Mouse (Mus musculus): ENCODE data around the gene Gm10181. TPM values are rescaled to one million over a fixed set of nuclear protein-coding genes. Genes with fewer than 3 reads are reported as not detected.
"Not testable (repeated sequence)": the region's sequence is repeated elsewhere in the genome, so short reads cannot be mapped to it uniquely, and the experiment has no call there.

Gm10181 gene
- polyA plus RNA-seq, 1 experiment = not detected

GRCm38 (mm10) chr9:25104638-25105037 is 15.4 kb downstream of the Gm10181 start:
- Histone ChIP-seq H3K27ac (ENCODE audit: insufficient read depth, low read length) (no peak overlapping the region), H3K36me3 (ENCODE audit: control insufficient read depth, insufficient read depth, low read length) (peaks cover 25% of the 10 kb centered on the region), H3K4me1 (ENCODE audit: control insufficient read depth, insufficient read depth, insufficient read length) (no peaks in the 10 kb centered on the region), H3K27me3 (ENCODE audit: control insufficient read depth, insufficient read depth, low read length) (no peaks in the 10 kb centered on the region), H3K4me3 (ENCODE audit: extremely low read depth, insufficient read depth, insufficient read length) (no peak overlapping the region)
- peak in 1 of 2 experiments; percentile 10 for DNase-seq (ENCODE audit: low read depth in 1 of 2, low spot score in 2 of 2)
- TF ChIP-seq POLR2A (IDR thresholded peaks at IDR 0.05; ENCODE audit: low read depth, low read length) (no peak), CTCF (IDR thresholded peaks at IDR 0.05; ENCODE audit: extremely low read depth, insufficient read depth, insufficient read length, insufficient replicate concordance) (peak; percentile 41; the same call in 1 of the 2 replicates)

- not testable (repeated sequence) for H3K4me1 ChIP-seq (ENCODE audit: control insufficient read depth, insufficient read depth, insufficient read length); H3K27me3 ChIP-seq (ENCODE audit: control insufficient read depth, insufficient read depth, low read length); DNase-seq (ENCODE audit: low read depth in 1 of 2, low spot score in 2 of 2); H3K36me3 ChIP-seq (ENCODE audit: control insufficient read depth, insufficient read depth, low read length); H3K4me3 ChIP-seq (ENCODE audit: extremely low read depth, insufficient read depth, insufficient read length); H3K27ac ChIP-seq (ENCODE audit: insufficient read depth, low read length)
- WGBS = 93% methylated on average over 1 of the region's 1 CpGs
Measured at GRCm38 (mm10) chr9:25123590-25123989, 34.4 kb downstream of the Gm10181 start.

- no peak overlapping the region for H3K27ac ChIP-seq (ENCODE audit: insufficient read depth, low read length)
- WGBS = 87% methylated on average over 2 of the region's 2 CpGs
- H3K36me3 ChIP-seq (ENCODE audit: control insufficient read depth, insufficient read depth, low read length) = peaks cover 7% of the 10 kb centered on the region
- no peak for DNase-seq (ENCODE audit: low read depth in 1 of 2, low spot score in 2 of 2)
- no peaks in the 10 kb centered on the region for H3K27me3 ChIP-seq (ENCODE audit: control insufficient read depth, insufficient read depth, low read length)
- TF ChIP-seq POLR2A (IDR thresholded peaks at IDR 0.05; ENCODE audit: low read depth, low read length) = no peak
- TF ChIP-seq CTCF (IDR thresholded peaks at IDR 0.05; ENCODE audit: extremely low read depth, insufficient read depth, insufficient read length, insufficient replicate concordance) = no peak
- H3K4me1 ChIP-seq (ENCODE audit: control insufficient read depth, insufficient read depth, insufficient read length) = no peaks in the 10 kb centered on the region
- no peak overlapping the region for H3K4me3 ChIP-seq (ENCODE audit: extremely low read depth, insufficient read depth, insufficient read length)
Measured at GRCm38 (mm10) chr9:25124048-25124447, 34.8 kb downstream of the Gm10181 start.

GRCm38 (mm10) chr9:25132253-25132652 is 43.0 kb downstream of the Gm10181 start:
- TF ChIP-seq CTCF (IDR thresholded peaks at IDR 0.05; ENCODE audit: extremely low read depth, insufficient read depth, insufficient read length, insufficient replicate concordance) (no peak), POLR2A (IDR thresholded peaks at IDR 0.05; ENCODE audit: low read depth, low read length) (no peak)
- Histone ChIP-seq H3K4me1 (ENCODE audit: control insufficient read depth, insufficient read depth, insufficient read length) (no peaks in the 10 kb centered on the region; the same call in 1 of the 2 replicates), H3K36me3 (ENCODE audit: control insufficient read depth, insufficient read depth, low read length) (peaks cover 6% of the 10 kb centered on the region), H3K27ac (ENCODE audit: insufficient read depth, low read length) (no peak overlapping the region), H3K4me3 (ENCODE audit: extremely low read depth, insufficient read depth, insufficient read length) (no peak overlapping the region), H3K27me3 (ENCODE audit: control insufficient read depth, insufficient read depth, low read length) (no peaks in the 10 kb centered on the region)
- DNase-seq (ENCODE audit: low read depth in 1 of 2, low spot score in 2 of 2) = no peak

- no peak for DNase-seq (ENCODE audit: low read depth in 1 of 2, low spot score in 2 of 2)
- Histone ChIP-seq H3K27ac (ENCODE audit: insufficient read depth, low read length) (no peak overlapping the region), H3K36me3 (ENCODE audit: control insufficient read depth, insufficient read depth, low read length) (peaks cover 6% of the 10 kb centered on the region), H3K4me3 (ENCODE audit: extremely low read depth, insufficient read depth, insufficient read length) (no peak overlapping the region), H3K4me1 (ENCODE audit: control insufficient read depth, insufficient read depth, insufficient read length) (no peaks in the 10 kb centered on the region; the same call in 1 of the 2 replicates), H3K27me3 (ENCODE audit: control insufficient read depth, insufficient read depth, low read length) (no peaks in the 10 kb centered on the region)
- WGBS = 80% methylated on average over 4 of the region's 4 CpGs
- no peak for TF ChIP-seq POLR2A (IDR thresholded peaks at IDR 0.05; ENCODE audit: low read depth, low read length)
- no peak for TF ChIP-seq CTCF (IDR thresholded peaks at IDR 0.05; ENCODE audit: extremely low read depth, insufficient read depth, insufficient read length, insufficient replicate concordance)
Measured at GRCm38 (mm10) chr9:25132920-25133319, 43.7 kb downstream of the Gm10181 start.

- TF ChIP-seq CTCF (IDR thresholded peaks at IDR 0.05; ENCODE audit: extremely low read depth, insufficient read depth, insufficient read length, insufficient replicate concordance) (no peak), POLR2A (IDR thresholded peaks at IDR 0.05; ENCODE audit: low read depth, low read length) (no peak)
- Histone ChIP-seq H3K4me3 (ENCODE audit: extremely low read depth, insufficient read depth, insufficient read length) (no peak overlapping the region), H3K27me3 (ENCODE audit: control insufficient read depth, insufficient read depth, low read length) (no peaks in the 10 kb centered on the region), H3K27ac (ENCODE audit: insufficient read depth, low read length) (no peak overlapping the region), H3K4me1 (ENCODE audit: control insufficient read depth, insufficient read depth, insufficient read length) (peaks cover 2% of the 10 kb centered on the region), H3K36me3 (ENCODE audit: control insufficient read depth, insufficient read depth, low read length) (no peaks in the 10 kb centered on the region)
- no peak for DNase-seq (ENCODE audit: low read depth in 1 of 2, low spot score in 2 of 2)
- 88% methylated on average over 1 of the region's 1 CpGs for WGBS
Measured at GRCm38 (mm10) chr9:25138900-25139299, 49.7 kb downstream of the Gm10181 start.

Other genes starting within 250 kb of the Gm10181 start
- 23.3 and 40.4 TPM in 2 replicates for gene Herpud2, start 62.4 kb downstream of the Gm10181 start, polyA plus RNA-seq (2012; rRNA removed)
- 4.3 and 5.1 TPM in 2 replicates for gene Sept7, start 163.0 kb downstream of the Gm10181 start, polyA plus RNA-seq (2012; rRNA removed)